Mouse (Mus musculus): ENCODE measurements around the gene Cachd1.

Cachd1 gene

GRCm38 (mm10) chr4:100925153-100925552, 148.7 kb downstream of the Cachd1 start:
- no peak for DNase-seq

DNA sequence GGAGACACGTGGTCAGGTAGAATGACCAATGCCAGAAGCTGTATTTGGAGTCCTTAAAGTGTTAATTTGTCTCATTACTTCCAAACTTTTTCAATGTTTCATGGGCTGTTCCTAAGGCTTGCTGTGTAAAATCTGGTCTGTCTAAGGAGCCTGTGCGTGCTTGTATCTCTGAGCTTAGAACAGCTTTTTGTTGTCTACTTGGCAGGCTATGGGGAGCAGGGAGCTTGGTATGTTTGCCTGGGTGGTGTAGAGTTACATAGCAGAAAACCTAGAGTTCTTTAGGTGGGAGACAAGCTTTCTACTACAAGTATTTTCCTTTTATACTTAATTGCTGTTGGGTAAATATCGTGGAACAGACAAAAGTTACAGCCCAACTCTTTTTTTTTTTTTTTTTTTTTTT, 150.1 kb downstream of the Cachd1 start:
- DNase-seq: no peak

DNA sequence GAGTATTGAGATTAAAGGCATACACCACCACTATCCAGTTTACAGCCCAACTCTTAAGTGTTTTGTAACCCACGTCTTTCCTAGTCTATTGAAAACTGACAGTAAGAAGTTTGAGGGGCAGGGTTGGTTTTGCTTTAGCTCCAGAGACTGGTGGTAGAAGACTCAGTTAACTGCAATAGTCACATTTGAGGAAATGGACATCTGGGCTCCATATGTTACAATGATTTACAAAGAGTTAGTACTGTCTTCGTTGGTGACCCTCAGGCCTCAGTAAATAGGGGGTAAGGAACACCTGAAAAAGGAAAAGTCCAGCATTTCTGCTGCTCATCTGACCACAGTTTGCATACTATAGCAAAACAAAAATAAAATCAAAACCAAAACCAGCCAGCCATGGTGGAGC, 150.6 kb downstream of the Cachd1 start:
- no peak for DNase-seq

GRCm38 (mm10) chr4:100943689-100944088, 167.2 kb downstream of the Cachd1 start:
- no peak for DNase-seq

- no peak for DNase-seq
Measured at GRCm38 (mm10) chr4:100944276-100944675, 167.8 kb downstream of the Cachd1 start.

- DNase-seq: no peak
Measured at GRCm38 (mm10) chr4:100945171-100945899, 168.9 kb downstream of the Cachd1 start.

DNA sequence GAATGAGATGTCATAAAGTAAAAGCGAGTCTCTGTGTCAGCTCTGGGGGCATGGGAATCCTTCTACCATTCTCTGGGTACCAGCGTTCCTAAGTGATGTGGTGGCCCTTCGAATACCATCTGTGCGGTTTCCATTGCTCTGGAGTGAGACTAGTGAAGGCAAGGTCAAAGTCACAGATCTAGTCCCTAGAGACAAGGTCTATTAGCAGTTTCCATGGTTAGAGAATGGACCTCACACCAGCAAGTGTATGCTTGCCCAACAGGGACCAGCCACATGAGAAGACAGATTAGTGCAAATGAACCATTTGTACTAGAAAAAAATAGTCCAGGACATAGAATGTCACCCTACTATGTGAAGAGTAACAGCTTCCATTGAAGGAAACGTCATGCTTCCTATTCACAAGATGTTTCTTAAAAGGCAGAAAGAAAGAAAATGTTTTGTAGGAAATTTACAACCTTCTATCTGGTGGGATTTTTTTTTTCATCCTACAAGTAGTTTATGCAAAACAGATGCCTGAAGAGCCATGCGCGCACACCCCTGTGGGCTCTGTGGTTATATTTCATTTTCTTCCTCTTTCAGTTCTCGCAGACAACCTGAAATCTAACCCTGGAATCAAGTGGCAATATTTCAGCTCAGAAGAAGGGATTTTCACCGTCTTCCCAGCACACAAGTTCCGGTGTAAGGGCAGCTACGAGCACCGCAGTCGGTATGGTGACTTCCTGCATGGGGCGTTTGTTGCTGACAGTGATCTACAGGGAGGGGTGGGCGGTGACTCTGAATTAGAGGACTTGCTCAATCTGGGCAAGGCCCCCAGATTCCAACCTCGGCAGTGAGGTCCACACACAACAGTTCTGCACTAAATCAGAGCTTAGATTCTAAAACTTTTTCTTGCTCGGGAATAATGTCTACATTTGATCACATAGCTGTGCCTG, 172.3 kb downstream of the Cachd1 start:
- DNase-seq: no peak

DNA sequence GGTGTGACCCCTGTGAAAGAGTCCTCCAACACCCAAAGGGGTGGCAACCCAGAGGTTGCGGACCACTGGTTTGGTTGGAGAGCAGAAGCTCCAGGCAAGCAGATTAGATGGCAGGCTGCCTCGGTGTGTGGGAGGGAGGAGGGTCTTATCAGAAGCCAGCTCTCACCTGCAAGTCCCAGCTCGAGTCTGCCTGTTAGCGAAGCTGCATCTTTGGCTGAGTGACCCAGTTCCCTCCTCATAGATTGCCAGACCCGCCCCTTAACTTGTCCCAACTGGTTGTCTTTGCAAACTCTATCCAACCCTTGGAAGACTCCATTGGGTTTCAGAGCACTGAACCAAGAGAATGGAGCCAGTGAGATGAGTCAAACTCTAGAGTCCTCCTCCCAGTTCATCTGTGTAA, 173.8 kb downstream of the Cachd1 start:
- DNase-seq: no peak

DNA sequence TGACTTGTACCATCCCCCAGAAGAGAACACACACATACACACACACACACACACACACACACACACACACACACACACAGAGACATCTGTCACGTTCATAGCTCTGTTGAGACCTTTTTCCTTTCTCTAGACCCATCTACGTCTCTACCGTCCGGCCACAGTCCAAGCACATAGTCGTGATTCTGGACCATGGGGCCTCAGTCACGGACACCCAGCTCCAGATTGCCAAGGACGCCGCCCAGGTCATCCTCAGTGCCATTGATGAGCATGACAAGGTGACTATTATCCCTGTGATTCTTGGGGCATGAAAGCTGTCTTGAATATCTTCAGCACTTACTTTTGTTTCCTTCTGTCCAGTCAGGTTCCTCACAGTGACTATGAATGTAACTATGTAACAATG, 175.4 kb downstream of the Cachd1 start:
- DNase-seq: no peak

DNA sequence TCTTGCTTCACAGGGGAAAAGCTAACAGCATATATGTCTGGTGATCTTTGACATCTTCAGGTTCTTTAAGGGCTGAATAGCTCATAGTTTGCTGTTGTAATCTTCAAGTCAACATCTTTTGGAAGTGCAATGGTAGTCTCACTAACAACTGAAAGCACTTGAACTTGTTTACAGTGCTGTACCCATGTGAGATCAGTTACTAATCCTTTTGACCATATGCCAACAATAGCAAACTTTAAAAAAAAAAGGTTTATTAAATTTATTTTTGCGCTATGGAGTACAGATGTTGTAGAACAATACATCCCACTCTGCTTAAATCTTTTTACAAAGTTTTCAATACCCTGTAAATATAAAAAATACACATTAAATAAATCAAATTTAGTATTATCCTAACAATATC, 186.9 kb downstream of the Cachd1 start:
- no peak for DNase-seq

- no peak for DNase-seq
Measured at GRCm38 (mm10) chr4:100963796-100964195, 187.3 kb downstream of the Cachd1 start.

DNA sequence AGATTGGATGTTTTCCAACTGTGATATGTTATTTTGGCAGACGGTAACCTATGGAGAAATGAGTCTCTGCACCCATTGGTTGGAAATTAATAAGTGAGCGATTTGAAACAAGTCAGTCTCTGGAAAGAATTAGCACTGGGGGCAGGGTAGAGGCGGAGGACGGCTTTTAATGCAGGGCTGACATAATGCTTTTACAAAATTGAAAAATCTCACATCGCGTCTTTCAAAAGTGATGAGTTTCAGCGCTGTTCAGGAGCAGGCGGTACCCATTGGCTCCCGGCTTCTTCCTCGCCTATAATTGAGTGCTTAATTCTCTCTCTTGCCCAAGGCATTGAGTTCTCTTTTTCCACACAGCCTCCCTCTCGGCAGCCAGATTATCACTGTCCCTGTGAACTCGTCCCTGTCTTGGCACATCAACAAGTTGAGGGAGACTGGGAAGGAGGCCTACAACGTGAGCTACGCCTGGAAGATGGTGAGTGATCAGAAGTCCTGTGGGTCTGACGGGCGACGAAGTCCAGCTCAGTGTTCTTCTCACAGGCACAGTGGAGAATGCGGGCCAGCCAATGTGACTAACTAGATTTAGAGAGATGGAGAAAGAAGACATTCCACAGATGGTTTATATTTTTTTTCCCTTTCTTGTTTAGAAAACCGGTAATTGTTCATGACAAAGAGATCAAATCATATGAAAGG, 191.4 kb downstream of the Cachd1 start:
- DNase-seq: no peak

GRCm38 (mm10) chr4:100973641-100974454, 197.4 kb downstream of the Cachd1 start:
- DNase-seq: no peak

DNA sequence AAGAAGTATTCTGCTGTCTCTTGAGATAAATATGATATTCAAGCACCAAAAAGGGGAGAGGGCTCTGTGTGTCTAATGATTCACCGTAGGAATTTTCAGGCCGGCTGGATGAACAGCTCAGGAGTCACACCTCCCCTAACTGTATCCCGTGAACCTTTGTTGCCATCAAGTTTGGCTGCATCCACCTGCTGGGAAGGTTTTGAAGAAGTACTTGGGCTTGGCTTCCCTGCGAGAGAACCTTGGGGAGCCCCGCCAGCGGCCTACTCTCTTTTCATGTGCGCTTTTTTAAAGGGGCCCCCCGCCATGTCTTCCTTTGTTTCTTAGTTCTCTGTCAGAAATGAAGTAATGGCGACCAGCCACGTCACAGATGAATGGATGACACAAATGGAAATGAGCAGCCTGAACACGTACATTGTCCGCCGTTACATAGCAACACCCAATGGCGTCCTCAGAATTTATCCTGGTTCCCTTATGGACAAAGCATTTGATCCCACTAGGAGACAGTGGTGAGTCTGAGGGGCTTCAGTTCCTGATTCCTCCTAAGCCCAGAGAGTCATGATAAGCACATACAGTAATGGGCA, 198.1 kb downstream of the Cachd1 start:
- DNase-seq: no peak

DNA sequence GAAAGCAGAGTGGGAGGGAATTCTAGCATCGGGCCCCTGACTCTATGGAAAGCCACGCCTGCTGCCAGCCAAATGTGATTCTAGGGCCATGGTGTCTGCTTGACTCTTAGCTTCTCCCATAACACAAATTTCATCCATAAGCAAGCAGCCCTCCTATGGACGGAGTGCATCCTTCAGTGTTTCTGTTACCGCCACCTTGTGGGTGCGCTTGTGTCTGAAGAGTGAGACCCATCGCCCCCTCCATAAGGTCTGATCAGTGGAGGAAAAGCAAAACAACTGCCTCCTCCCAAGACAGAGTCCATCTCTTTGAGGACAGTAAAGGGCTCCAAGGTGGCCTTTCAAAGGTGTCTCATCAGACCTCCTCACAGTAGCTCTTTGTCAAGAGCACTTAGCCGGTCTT, 201.0 kb downstream of the Cachd1 start:
- DNase-seq: no peak

DNA sequence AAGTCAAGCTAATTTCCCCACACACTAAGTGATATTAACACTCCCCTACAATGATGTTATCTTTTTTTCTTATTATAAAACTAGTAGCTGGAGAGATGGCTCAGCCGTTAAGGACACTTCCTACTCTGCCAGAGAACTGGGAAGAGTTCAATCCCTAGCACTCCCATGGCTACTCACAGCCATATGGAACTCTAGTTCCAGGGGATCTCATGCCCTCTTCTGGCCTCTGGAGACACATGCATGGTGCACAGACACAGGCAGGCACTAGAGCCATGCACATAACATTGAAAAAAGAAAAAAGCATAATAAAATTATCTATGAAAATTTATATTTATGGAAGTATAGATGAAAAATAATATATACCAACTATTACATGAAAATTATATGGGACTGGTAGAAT, 210.7 kb downstream of the Cachd1 start:
- no peak for DNase-seq

DNA sequence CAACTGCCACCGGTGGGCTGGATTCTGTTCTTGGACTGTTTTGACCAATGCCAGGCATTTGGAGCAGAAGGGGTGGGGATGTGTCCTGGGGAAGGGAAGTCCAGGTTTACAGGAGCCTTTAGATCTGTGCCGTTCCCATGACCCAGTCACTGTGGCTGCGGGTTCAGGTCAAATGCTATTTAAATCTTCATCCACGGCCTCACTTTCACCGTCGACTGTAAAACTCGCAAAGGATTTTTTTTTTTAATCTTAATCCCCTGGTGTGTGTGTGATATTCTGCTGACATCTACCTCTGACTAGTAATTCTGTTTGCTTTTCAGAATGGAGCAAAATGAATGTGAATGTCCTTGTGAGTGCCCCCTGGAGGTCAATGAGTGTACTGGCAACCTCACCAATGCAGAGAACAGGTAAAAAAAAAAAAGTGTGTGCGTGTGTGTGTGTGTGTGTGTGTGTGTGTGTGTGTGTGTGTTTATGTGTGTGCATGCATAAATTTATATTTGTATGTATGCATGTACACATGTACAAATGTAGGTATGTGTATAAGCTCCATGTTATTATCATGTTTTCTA, 211.8 kb downstream of the Cachd1 start:
- no peak for DNase-seq

GRCm38 (mm10) chr4:100990996-100991395, 214.5 kb downstream of the Cachd1 start:
- DNase-seq: no peak

- DNase-seq: no peak
Measured at GRCm38 (mm10) chr4:100992086-100992485, 215.6 kb downstream of the Cachd1 start.

DNA sequence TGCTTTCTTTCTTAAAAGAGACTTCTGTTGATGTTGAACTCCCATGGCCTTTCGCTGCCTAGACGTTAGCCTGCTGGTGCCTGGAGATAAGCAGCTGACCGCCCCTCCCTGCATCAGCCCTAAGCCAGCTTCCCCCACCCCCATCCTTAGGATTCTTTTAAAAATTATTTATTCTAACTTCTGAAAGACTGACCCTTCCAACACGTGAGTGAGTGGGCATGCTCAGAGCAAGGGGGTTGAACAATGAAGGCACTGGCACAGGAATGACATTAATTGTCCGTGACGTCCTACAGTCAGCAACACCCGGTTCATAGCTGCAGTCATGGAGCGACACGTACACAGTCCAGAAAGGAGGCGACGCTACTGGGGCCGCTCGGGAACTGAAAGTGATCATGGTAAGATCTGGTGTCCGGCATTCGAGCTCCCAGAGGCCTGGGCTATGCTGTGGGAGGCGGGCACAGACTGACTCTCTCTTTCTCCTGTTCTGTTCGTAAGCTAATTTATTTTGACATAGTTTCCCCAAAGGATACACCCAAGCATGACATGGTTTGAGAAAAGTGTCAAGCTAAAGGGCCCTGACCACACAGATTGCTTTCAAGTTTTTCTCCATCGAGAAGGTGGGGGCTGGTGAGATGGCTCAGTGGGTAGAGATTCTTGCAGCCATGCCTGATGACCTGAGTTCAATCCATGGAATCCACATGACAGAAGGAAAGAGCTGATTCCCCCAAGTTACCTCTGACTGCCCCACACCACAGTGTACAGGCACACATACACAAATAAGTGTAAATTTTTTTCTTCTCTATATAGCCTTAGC, 218.2 kb downstream of the Cachd1 start:
- DNase-seq: no peak

GRCm38 (mm10) chr4:100995617-100996016, 219.1 kb downstream of the Cachd1 start:
- DNase-seq: no peak
